Mouse (Mus musculus) forebrain, embryonic 10.5 days (tissue): ENCODE data around the gene Hmcn2. TPM values are rescaled to one million over a fixed set of nuclear protein-coding genes. Genes with fewer than 3 reads are reported as not detected.
A peak's percentile ranks its signal among the peaks of the same experiment; 100 is the strongest.

Experiments used
- DNase-seq: peaks from one replicate; pipeline ENCODE4 v3.0.0-alpha.2; 2017; ENCODE audit warnings: low spot score; ENCODE audit errors: extremely low spot score
- H3K27ac ChIP-seq: fragments of 300-500 bp; sonication (generic); 2 replicates; pipeline ENCODE4 v1.5.1; 2016; ENCODE audit warnings: mild to moderate bottlenecking
- H3K27me3 ChIP-seq: fragments of 300-500 bp; sonication (generic); 2 replicates; pipeline ENCODE4 v1.6.1; 2016; ENCODE audit warnings: mild to moderate bottlenecking; ENCODE audit not compliant: poor library complexity, severe bottlenecking
- H3K36me3 ChIP-seq: fragments of 300-500 bp; sonication (generic); replicated peaks from 2 replicates; pipeline ENCODE4 v1.6.1; 2016; ENCODE audit warnings: mild to moderate bottlenecking, moderate library complexity
- H3K4me1 ChIP-seq: fragments of 300-500 bp; sonication (generic); 2 replicates; pipeline ENCODE4 v1.6.1; 2016
- H3K4me3 ChIP-seq: fragments of 300-500 bp; sonication (generic); 2 replicates; pipeline ENCODE4 v1.5.1; 2016; ENCODE audit warnings: mild to moderate bottlenecking, moderate library complexity
- H3K9me3 ChIP-seq: fragments of 300-500 bp; sonication (generic); 2 replicates; pipeline ENCODE4 v1.6.1; 2016; ENCODE audit warnings: mild to moderate bottlenecking, moderate library complexity
- WGBS: fragments of 180-500 bp; shearing (Covaris S2); methylation state at CpG from one replicate; pipeline ENCODE4 v1.1.7; 2016; 5-methylcytosine and 5-hydroxymethylcytosine counted together
- polyA plus RNA-seq: library from polyadenylated mRNA; unstranded; fragments of >200 nt; fragmentation: Nextera tagmentation; extraction: Ambion mirVana; gene quantifications from 2 replicates; pipeline ENCODE4 v1.2.1, GENCODE M21; 2016

Hmcn2 gene
- polyA plus RNA-seq, 1 experiment from 2014 or later = not detected

DNA sequence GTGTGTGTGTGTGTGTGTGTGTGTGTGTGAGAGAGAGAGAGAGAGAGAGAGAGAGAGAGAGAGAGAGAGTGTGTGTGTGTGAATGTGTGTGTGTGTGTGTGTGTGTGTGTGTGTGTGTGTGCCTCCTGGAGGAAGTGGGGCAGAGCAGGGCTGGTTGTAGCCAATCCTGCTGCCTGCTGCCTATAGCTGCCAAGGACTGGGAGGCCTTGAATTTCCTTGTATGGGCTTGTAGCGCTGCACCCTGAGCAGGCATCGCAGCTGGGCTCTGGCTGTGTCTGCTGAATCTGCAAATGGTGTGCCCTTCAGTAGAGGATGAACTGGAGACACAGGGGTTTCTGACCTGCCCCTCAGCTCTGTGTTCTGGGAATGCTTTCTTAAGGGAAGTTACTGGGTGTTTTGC is 3.9 kb downstream of the Hmcn2 start:
- Histone ChIP-seq H3K27me3 (peaks cover 64% of the 10 kb centered on the region), H3K9me3 (no peaks in the 10 kb centered on the region), H3K27ac (no peak overlapping the region), H3K4me1 (peaks cover 21% of the 10 kb centered on the region), H3K4me3 (no peak overlapping the region), H3K36me3 (no peaks in the 10 kb centered on the region)
- no peak for DNase-seq
- 15% methylated on average over 2 of the region's 2 CpGs for WGBS

DNA sequence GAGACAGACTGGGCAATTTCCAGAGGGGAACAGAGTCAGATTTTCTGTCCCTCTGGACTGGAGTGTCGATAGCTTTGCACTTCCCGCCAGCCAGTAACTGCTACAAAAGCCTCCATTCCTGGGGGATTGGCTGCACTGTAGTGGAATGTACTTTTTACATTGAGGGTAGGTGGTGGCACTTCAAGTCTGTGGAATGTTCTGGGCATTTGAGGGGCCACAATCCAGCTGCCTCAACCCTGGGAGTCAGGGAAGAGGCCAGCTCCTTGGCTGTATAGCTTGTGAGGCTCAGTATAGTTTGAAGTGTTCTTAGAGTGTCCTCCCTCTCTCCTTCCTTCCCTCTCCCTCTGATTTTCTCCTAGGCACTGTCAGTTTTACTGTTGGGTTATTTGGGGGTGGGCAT is 5.0 kb downstream of the Hmcn2 start:
- H3K4me3 ChIP-seq = no peak overlapping the region
- DNase-seq = no peak
- H3K27me3 ChIP-seq = peaks cover 54% of the 10 kb centered on the region
- no peaks in the 10 kb centered on the region for H3K36me3 ChIP-seq
- WGBS = 80% methylated on average over 2 of the region's 2 CpGs
- peaks cover 24% of the 10 kb centered on the region for H3K4me1 ChIP-seq
- H3K27ac ChIP-seq = no peak overlapping the region
- H3K9me3 ChIP-seq = no peaks in the 10 kb centered on the region

DNA sequence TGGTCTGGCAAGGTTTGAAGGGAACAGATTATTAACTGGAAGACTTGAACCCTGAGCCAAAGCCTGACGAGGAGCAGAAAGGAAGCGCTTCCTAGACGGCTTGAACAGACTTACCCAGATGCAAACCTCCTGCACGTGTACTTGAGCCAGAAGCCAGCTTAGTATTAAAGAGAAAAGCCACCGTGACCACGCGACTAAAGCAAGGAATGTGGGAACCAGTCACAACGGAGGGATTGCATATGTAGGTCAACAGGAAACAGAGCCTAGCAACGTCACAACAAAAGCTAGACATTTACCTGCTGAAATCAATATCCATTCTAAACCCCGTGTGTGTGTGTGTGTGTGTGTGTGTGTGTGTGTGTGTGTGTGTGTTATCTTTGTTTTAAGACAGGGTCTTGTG is 13.0 kb downstream of the Hmcn2 start:
- Histone ChIP-seq H3K27me3 (no peaks in the 10 kb centered on the region), H3K36me3 (no peaks in the 10 kb centered on the region), H3K9me3 (no peaks in the 10 kb centered on the region), H3K27ac (no peak overlapping the region), H3K4me3 (no peak overlapping the region), H3K4me1 (peaks cover 9% of the 10 kb centered on the region; the same call in 1 of the 2 replicates)
- 57% methylated on average over 10 of the region's 10 CpGs for WGBS
- no peak for DNase-seq

DNA sequence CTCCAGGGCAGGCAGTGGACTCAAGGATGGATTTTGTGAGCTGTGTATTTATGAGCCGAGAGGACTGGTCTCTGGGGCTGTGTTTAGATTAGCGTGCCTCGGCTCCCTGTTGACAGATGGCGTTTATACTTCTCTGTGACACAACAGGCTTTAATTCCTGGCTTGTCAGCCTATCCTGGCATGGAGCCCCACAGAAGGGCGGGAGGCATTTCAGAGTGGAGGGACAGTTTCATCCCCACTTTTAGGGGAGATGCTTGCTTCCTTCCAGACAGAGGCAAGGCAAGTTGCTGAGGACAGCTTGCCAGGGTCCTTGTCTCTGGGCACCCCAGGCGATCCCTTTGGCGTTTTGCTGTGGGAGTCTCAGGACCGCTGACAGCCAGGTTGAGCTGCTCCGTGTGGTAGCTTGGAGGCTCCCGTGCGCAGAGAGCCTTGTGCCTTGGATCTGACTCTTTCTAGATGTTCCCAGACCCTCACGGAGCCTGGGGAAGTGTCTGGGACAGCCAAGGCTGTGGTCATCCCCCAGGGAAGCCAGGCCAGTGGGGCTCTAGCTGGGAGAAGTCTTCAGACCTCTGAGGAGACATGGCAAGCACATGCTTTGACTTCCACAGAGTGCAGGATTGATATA is 23.6 kb downstream of the Hmcn2 start:
- no peak overlapping the region for H3K27ac ChIP-seq
- no peak overlapping the region for H3K4me3 ChIP-seq
- H3K27me3 ChIP-seq = no peaks in the 10 kb centered on the region; the same call in 1 of the 2 replicates
- WGBS = 70% methylated on average over 12 of the region's 12 CpGs
- no peaks in the 10 kb centered on the region for H3K9me3 ChIP-seq
- H3K36me3 ChIP-seq = no peaks in the 10 kb centered on the region
- no peak for DNase-seq
- peaks cover 23% of the 10 kb centered on the region for H3K4me1 ChIP-seq

DNA sequence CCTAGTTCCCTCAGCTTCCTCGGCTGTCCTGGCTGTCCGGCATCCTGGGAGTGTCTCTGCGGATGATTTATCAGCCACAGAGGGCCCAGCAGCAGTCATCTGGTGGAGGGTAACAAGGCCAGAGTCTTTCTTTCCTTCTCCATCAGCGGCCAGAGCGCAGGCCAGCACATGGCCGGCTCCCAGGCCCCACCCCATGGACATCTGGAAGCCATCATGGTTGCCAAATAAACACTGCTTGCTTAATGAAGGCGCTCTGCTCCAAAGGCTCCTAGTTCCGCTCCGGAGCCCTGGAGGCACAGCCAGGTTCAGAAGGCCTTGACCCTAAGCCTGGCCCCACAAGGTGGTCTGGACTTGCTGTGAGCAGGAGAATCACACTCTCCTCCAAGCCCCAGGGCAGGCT is 25.6 kb downstream of the Hmcn2 start:
- WGBS = 63% methylated on average over 9 of the region's 9 CpGs
- peak; percentile 38 for DNase-seq

DNA sequence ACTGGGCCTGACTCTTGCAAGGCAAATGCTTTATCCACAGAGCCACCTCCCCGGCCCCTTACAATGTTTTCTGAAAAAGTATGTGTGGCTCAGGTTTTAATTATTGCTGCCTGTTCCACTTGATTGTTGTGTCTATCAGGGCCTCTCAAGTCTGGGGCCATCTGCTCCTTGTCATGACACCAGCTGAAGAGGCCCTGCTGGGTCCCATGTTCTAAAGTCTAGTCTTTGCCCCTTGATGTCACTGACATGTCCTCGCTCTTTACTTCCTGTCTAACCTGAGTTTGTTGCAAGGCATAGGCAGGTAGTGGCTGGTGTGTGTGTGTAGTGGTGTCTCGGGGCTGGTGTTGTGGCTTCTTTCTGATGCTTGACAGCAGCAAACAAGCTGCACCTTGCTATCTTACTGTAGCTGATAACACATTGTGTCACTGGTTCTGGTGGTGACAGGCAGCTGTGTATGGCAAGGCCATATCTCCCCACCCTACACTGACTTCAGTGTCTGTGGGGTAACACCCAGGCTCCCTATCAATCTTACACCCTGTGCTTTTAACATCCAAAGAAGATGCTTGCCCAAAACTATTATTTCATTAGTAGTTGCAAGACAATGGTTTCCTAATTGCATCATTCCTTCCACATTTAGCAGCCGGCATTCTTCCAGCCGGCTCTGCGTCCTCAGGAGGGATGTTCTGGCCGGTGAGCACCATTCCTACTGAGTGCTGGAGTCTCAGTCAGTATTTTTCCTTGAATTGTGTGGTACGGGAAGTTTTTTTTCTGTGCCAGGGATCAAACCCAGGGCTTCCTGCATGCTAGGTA is 27.7 kb downstream of the Hmcn2 start:
- WGBS = 81% methylated on average over 8 of the region's 8 CpGs
- no peak overlapping the region for H3K4me3 ChIP-seq
- H3K36me3 ChIP-seq = no peaks in the 10 kb centered on the region
- H3K27ac ChIP-seq = no peak overlapping the region
- peaks cover 3% of the 10 kb centered on the region; the same call in 1 of the 2 replicates for H3K9me3 ChIP-seq
- DNase-seq = no peak
- H3K27me3 ChIP-seq = no peaks in the 10 kb centered on the region; the same call in 1 of the 2 replicates
- peaks cover 23% of the 10 kb centered on the region for H3K4me1 ChIP-seq

More for the DNA sequence above, 25.6 kb downstream of the Hmcn2 start:
- Histone ChIP-seq H3K27me3 (no peaks in the 10 kb centered on the region; the same call in 1 of the 2 replicates), H3K36me3 (no peaks in the 10 kb centered on the region), H3K4me3 (no peak overlapping the region), H3K27ac (peak overlapping the region; percentile 22; the same call in 1 of the 2 replicates), H3K4me1 (peaks cover 23% of the 10 kb centered on the region), H3K9me3 (0 out of 2 replicates have a peak, but pooled peaks cover under 1% of the 10 kb centered on the region)

DNA sequence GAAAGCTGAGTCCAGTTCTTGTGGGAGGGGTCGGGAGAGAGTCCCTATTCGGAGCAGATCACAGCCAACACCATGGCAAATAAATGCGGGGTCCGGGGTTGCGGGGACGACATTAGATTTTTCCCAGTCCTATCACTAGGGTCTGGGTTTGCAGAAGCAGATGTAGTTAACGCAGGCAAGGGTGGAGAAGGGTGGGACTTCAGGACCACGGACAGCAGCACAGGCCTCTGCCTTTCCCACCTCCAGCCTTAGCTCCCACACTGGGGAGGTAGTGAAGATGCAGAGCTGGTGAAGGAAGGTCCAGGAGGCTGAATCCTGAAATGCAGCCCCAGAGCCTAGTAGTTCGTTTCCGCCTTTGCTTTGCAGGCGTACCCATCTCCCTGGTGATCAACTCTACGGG is 31.9 kb downstream of the Hmcn2 start:
- H3K4me3 ChIP-seq = no peak overlapping the region
- DNase-seq = peak; percentile 47
- 39% methylated on average over 12 of the region's 12 CpGs for WGBS

DNA sequence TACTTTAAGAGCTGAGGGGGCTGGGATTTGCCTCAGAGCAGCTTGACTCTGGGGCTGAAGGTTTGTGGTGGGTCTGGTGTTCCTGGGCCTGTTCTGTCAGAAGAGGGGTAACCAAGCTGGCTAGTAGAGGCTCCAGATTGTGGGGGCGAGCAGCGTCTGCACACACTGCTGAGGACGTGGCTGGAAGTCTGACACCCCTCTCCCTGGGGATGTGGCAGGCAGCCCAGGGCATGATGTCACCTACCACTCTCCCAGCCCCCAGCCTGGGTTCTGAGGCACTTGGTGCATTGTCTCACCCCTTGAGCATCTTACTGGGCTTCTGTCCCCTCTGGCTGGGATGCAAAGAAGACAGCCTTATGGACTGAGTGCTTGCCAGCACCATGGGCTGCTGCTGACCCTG is 34.2 kb downstream of the Hmcn2 start:
- Histone ChIP-seq H3K4me1 (no peaks in the 10 kb centered on the region), H3K27me3 (no peaks in the 10 kb centered on the region), H3K4me3 (no peak overlapping the region), H3K36me3 (no peaks in the 10 kb centered on the region), H3K9me3 (peaks cover 3% of the 10 kb centered on the region; the same call in 1 of the 2 replicates), H3K27ac (no peak overlapping the region)
- WGBS = 78% methylated on average over 3 of the region's 3 CpGs
- no peak for DNase-seq

More for the DNA sequence above, 31.9 kb downstream of the Hmcn2 start:
- peaks cover 5% of the 10 kb centered on the region; the same call in 1 of the 2 replicates for H3K4me1 ChIP-seq
- H3K36me3 ChIP-seq = no peaks in the 10 kb centered on the region
- no peaks in the 10 kb centered on the region for H3K27me3 ChIP-seq
- H3K9me3 ChIP-seq = peaks cover 3% of the 10 kb centered on the region; the same call in 1 of the 2 replicates
- H3K27ac ChIP-seq = no peak overlapping the region

DNA sequence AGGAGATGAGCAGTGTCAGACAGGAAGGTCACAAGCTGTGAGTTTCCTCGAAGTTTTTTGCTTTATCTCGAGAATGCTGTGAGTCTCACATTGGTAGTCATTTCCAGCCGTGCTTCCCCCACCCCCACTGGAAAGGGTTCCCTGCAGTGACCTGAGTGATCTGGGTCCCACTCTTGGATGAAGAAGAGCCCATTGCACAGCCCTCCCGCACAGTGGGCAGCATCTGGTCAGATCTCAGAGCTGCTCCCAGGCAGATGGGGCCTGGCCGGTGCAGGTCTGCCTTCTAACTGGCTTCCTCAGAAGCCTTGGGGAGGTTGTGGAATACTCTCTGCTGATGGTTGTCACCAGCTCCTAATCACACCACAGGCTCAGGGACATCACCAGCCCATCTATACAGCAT is 34.6 kb downstream of the Hmcn2 start:
- 79% methylated on average over 5 of the region's 5 CpGs for WGBS
- no peak for DNase-seq
- H3K4me1 ChIP-seq = no peaks in the 10 kb centered on the region

DNA sequence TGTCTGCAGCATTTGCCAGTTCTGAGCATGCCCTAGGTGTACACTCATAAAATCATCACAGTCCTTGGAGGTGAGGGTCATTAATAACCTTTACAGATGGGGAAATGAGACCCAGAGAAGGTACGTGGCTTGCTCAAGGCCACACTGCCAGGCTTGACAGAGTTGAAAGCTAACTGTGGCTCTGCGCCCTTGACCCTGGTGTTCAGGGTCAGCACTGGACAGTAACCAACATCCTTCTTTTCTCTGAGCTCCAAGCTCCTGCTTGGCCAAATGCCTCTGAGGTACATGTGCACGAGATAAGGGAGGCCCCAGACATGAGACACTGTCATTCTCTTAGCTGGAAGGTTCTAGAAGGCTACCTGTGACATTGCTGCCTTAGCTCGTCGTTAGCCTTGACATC is 42.6 kb downstream of the Hmcn2 start:
- Histone ChIP-seq H3K36me3 (no peaks in the 10 kb centered on the region), H3K27me3 (no peaks in the 10 kb centered on the region), H3K4me3 (no peak overlapping the region), H3K9me3 (no peaks in the 10 kb centered on the region), H3K27ac (no peak overlapping the region), H3K4me1 (no peaks in the 10 kb centered on the region)
- WGBS = 88% methylated on average over 5 of the region's 5 CpGs
- DNase-seq = no peak

More for the DNA sequence above, 34.6 kb downstream of the Hmcn2 start:
- no peaks in the 10 kb centered on the region for H3K36me3 ChIP-seq
- no peaks in the 10 kb centered on the region for H3K27me3 ChIP-seq
- peaks cover 3% of the 10 kb centered on the region; the same call in 1 of the 2 replicates for H3K9me3 ChIP-seq
- H3K4me3 ChIP-seq = no peak overlapping the region
- no peak overlapping the region for H3K27ac ChIP-seq

DNA sequence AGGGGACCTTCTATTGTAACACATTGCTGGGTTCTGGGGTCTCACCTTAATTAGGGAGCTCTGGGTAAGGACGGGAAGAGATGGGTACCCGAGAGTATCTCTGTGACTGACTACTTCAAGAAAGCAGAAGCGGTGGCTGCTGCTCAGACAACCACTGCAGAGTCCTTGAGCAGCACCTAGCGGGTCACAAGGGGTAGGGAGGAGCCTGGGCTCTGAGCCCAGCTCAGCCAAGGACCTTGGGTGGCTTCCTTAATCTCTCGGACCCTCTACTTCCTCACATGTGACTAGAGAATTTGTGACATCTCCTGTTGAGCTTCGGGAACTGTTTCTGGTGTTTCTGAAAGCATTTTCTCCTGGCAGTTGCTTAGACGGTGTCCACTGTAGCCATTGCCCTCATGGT is 45.1 kb downstream of the Hmcn2 start:
- 75% methylated on average over 7 of the region's 7 CpGs for WGBS
- Histone ChIP-seq H3K4me1 (no peaks in the 10 kb centered on the region), H3K27me3 (0 out of 2 replicates have a peak, but pooled peaks cover 7% of the 10 kb centered on the region), H3K36me3 (no peaks in the 10 kb centered on the region), H3K9me3 (no peaks in the 10 kb centered on the region), H3K27ac (no peak overlapping the region), H3K4me3 (no peak overlapping the region)
- no peak for DNase-seq

DNA sequence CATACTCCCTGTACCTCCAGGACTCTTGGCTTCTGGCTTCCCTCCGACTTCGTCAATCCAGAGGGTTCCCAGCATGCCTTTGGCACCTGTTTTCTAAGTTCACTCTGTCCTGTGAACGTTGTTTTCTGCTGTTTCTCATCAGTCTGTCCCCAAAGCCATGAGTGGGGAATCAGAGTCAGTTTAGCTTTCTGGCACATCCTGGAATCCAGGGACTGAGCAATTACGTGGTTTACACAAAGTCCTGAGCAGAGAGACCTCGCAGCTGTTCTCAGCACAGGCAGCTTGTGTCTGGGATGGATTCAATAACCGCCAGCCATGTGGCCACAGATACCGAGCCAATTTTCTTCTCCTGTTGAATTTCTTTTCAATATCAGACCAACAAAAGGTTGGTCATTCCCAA is 53.0 kb downstream of the Hmcn2 start:
- no peak for DNase-seq
- Histone ChIP-seq H3K4me1 (no peaks in the 10 kb centered on the region), H3K9me3 (peaks cover 6% of the 10 kb centered on the region), H3K27ac (no peak overlapping the region), H3K36me3 (no peaks in the 10 kb centered on the region), H3K27me3 (0 out of 2 replicates have a peak, but pooled peaks cover 7% of the 10 kb centered on the region), H3K4me3 (no peak overlapping the region)
- 87% methylated on average over 7 of the region's 7 CpGs for WGBS

DNA sequence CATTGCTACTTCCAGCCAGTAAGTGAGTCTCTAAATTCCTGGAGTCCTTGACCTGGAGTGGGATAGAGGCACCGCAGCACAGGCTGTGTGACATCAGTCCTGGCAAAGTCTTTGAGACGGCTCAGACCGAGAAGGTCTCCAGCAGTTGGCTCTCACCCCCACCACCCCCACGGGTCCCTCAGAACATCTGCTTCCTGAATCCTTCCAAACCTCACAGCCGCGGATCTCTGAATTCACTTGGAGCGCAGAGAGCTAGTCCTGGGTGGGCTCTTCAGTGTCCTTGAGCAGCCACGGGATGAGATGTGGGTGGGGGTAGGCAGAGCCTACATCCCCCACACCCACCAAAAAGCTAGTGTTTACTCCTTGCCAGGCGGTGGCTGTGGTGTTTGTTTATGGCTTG is 57.2 kb downstream of the Hmcn2 start:
- Histone ChIP-seq H3K4me1 (no peaks in the 10 kb centered on the region), H3K4me3 (no peak overlapping the region), H3K27ac (no peak overlapping the region), H3K27me3 (no peaks in the 10 kb centered on the region), H3K9me3 (peaks cover 10% of the 10 kb centered on the region), H3K36me3 (no peaks in the 10 kb centered on the region)
- DNase-seq = no peak
- 92% methylated on average over 9 of the region's 9 CpGs for WGBS
